Mouse (Mus musculus) midbrain, embryonic 10.5 days (tissue): ENCODE results near the gene Hist2h3c2. TPM values are rescaled to one million over a fixed set of nuclear protein-coding genes. Genes with fewer than 3 reads are reported as not detected.

Source experiments
- DNase-seq: peaks from one replicate; pipeline ENCODE4 v3.0.0-alpha.2; 2017; ENCODE audit warnings: low spot score
- H3K27ac ChIP-seq: fragments of 300-500 bp; sonication (generic); replicated peaks from 2 replicates; pipeline ENCODE4 v1.5.1; 2016; ENCODE audit warnings: mild to moderate bottlenecking
- H3K27me3 ChIP-seq: fragments of 300-500 bp; sonication (generic); 2 replicates; pipeline ENCODE4 v1.6.1; 2016; ENCODE audit warnings: low read depth, mild to moderate bottlenecking; ENCODE audit not compliant: poor library complexity, severe bottlenecking
- H3K36me3 ChIP-seq: fragments of 300-500 bp; sonication (generic); 2 replicates; pipeline ENCODE4 v1.6.1; 2016; ENCODE audit warnings: mild to moderate bottlenecking, moderate library complexity
- H3K4me1 ChIP-seq: fragments of 300-500 bp; sonication (generic); 2 replicates; pipeline ENCODE4 v1.6.1; 2016
- H3K4me3 ChIP-seq: fragments of 300-500 bp; sonication (generic); 2 replicates; pipeline ENCODE4 v1.5.1; 2016; ENCODE audit warnings: mild to moderate bottlenecking, moderate library complexity
- H3K9me3 ChIP-seq: fragments of 300-500 bp; sonication (generic); replicated peaks from 2 replicates; pipeline ENCODE4 v1.6.1; 2016; ENCODE audit warnings: mild to moderate bottlenecking
- WGBS: fragments of 180-500 bp; shearing (Covaris S2); methylation state at CpG from one replicate; pipeline ENCODE4 v1.1.7; 2016; 5-methylcytosine and 5-hydroxymethylcytosine counted together
- polyA plus RNA-seq: library from polyadenylated mRNA; unstranded; fragments of >200 nt; fragmentation: Nextera tagmentation; extraction: Ambion mirVana; gene quantifications from 2 replicates; pipeline ENCODE4 v1.2.1, GENCODE M21; 2016

Gene Hist2h3c2
- polyA plus RNA-seq, 1 experiment from 2014 or later = 8.1 TPM

DNA sequence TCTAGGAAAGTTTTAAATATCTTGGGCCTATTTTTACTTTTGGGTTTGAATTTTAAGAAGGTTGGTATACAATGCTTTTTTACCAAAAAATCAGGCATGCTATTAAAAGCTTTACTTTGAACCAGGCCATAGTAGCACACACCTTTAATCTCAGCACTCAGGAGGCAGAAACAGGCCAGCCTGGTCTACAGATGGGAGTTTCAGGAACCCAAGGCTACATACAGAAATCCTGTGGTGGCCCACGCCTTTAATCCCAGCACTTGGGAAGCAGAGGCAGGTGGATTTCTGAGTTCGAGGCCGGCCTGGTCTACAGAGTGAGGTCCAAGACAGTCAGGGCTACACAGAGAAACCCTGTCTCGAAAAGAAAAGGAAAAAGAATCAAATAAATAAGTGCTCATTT lies 28.6 kb upstream of the Hist2h3c2 start:
- peaks cover 35% of the 10 kb centered on the region for H3K4me1 ChIP-seq
- no peak for DNase-seq
- no peaks in the 10 kb centered on the region for H3K27me3 ChIP-seq
- H3K9me3 ChIP-seq = no peaks in the 10 kb centered on the region
- peak overlapping the region; percentile 51 for H3K4me3 ChIP-seq
- H3K36me3 ChIP-seq = no peaks in the 10 kb centered on the region
- WGBS = 83% methylated on average over 4 of the region's 4 CpGs
- H3K27ac ChIP-seq = peak overlapping the region; percentile 96

DNA sequence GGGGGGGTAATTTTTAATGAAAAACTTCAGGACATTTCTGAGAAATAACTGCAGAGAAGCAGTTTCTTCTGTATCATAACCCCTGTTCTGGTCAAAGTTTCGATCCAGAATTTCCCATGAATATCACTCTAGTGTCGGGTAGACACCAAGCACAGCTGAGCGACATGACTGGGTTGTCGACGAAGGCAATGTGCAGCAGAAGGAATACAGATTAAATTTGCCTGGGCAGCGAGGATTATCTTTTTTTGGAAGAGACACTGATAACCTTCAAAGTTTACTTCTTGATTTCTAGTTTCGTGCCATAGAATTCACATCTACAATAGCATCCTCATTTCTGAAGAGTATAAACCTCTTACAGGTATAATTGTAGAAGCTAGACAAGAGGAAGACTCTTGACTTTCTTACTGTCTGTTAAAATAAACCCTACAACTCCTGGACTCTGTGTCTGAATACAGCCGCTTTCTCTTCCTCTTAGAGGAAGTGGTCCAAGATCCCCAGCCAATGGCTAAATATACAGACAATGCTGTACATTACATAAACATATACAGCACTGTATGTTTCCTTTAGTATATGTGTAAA lies 27.3 kb upstream of the Hist2h3c2 start:
- DNase-seq = no peak
- H3K9me3 ChIP-seq = no peaks in the 10 kb centered on the region
- 91% methylated on average over 8 of the region's 8 CpGs for WGBS
- peaks cover 49% of the 10 kb centered on the region for H3K4me1 ChIP-seq
- H3K27me3 ChIP-seq = no peaks in the 10 kb centered on the region
- H3K4me3 ChIP-seq = no peak overlapping the region
- peak overlapping the region; percentile 96 for H3K27ac ChIP-seq
- no peaks in the 10 kb centered on the region for H3K36me3 ChIP-seq

DNA sequence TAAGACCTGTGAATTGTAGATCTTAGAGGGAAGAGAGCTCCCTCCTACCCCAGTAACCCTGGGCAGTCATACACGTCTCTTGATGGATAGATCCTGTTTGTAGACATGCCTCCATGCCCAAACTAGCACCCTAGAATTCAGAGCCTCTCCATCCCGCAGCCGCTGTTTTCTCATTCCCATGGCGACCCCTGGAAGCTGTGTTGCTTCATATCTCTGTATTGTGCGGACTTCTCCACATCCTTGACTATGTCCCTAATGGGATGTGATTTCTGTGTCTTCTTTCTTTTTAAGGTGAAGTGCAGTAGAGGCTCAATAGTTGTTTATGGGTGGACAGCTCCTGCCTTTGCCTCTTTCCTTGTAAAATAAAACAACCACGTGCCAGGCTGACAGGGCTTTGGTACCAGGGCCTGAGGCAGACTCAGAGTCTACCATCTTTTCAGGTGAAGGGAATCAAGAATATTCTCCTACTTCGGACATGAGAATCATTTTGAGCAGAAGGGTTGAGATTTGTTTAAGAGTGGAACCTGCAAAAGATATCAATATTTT lies 25.6 kb upstream of the Hist2h3c2 start:
- Histone ChIP-seq H3K4me3 (peak overlapping the region; percentile 68), H3K27ac (peak overlapping the region; percentile 96), H3K9me3 (no peaks in the 10 kb centered on the region), H3K4me1 (peaks cover 51% of the 10 kb centered on the region), H3K27me3 (no peaks in the 10 kb centered on the region), H3K36me3 (no peaks in the 10 kb centered on the region)
- DNase-seq = peak; percentile 43
- WGBS = 79% methylated on average over 7 of the region's 7 CpGs

DNA sequence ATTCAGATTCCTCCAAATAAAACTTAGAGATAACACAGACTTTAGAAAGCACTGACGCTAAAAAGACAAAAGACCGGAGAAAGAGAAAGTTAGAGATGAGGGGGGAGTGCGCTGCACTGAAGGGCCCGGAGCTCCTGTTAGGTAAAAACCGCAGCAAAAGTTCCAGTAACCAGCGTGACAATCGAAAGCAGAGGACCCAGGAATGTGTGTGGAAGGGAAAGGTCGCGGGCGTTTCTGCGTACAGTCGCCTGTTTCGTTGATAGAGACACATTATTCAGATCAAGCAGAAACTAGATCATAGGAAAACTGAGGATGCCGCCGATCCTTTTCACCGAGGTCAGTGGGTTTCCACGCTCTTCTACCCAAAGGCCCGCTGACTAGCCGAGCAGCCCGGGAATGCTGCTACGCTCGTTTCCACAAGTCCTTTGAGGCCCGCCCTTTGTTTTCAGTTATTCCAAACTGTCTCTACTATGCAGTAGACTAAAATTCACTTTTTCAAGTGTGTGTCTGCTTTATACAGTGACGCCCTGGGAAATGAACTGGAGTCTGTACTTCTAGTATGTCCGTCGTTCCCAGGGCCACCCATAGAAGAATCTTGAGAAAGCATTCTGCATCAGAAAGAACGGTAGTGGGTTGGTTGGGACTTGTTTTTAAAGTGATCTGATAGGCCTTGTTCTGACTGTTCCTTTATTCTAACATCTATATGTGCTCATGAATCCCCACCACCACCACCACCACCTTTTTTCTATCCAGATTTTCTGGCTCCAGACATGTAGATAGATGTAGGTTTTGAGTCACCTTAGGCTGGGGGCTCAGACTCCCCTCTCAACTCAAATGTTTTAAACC lies 24.9 kb upstream of the Hist2h3c2 start:
- Histone ChIP-seq H3K9me3 (no peaks in the 10 kb centered on the region), H3K27me3 (no peaks in the 10 kb centered on the region), H3K27ac (peak overlapping the region; percentile 96), H3K4me3 (peak overlapping the region; percentile 68), H3K36me3 (no peaks in the 10 kb centered on the region), H3K4me1 (peaks cover 51% of the 10 kb centered on the region)
- WGBS = 8% methylated on average over 27 of the region's 27 CpGs
- peak; percentile 63 for DNase-seq

DNA sequence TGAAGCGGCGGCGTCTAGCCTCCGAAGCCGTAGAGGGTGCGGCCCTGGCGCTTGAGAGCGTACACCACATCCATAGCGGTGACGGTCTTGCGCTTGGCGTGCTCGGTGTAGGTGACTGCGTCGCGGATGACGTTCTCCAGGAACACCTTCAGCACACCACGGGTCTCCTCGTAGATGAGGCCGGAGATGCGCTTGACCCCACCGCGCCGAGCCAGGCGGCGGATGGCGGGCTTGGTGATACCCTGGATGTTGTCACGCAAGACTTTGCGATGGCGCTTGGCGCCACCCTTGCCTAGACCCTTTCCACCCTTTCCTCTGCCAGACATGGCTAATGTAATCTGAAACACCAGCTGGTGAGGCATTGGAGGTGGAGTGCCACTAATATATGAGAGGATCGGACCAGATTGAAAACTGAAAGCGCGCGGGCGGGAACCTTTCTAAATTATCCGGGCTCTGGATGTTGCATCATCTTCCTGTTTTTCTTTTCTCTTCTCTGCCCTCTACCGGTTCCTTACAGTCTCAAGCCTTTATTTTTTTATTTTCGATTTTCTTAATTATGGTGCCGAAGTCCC lies 24.1 kb upstream of the Hist2h3c2 start, which contains the start of gene Hist2h4:
Gene Hist2h4, minus strand, starts transcription at position 333 of the 572 bp plus-strand sequence.
- Histone ChIP-seq H3K36me3 (no peaks in the 10 kb centered on the region), H3K9me3 (no peaks in the 10 kb centered on the region), H3K4me1 (peaks cover 49% of the 10 kb centered on the region), H3K4me3 (peak within 1 kb of the TSS; percentile 68), H3K27ac (peak within 1 kb of the TSS; percentile 96), H3K27me3 (no peaks in the 10 kb centered on the region)
- WGBS = under 1% methylated on average over 40 of the region's 40 CpGs
- peak; percentile 95 for DNase-seq

DNA sequence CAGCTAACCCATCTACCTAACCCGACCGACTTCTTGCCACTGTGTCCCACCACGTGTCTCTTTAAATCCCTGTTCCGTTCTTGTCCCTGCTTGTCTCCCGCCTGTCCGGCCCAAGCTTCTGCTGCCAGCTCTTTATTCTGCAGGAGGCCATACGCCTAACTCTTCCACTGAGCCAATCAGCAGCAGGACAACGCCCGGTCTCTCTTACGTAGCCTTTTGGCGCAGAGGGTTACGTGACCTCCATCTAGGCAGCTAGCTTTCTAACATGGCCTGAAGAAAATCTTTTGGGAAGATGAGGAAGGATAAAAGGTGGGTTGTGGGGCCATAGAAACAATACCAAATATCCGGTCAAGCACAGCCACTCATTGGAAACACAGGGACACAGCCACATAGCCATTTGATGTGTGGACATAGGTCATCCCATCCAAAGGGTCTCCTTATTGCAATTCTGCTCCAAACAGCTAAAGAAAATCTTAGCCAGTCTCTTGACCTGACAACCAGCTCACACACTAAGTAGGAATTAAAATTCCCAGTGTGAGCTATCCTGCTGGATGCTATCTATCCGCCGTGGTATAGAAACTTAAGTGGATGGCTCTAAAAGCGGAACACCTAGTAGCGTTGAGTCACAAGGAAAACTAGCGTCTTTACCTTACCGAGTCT lies 23.4 kb upstream of the Hist2h3c2 start:
- under 1% methylated on average over 19 of the region's 19 CpGs for WGBS

DNA sequence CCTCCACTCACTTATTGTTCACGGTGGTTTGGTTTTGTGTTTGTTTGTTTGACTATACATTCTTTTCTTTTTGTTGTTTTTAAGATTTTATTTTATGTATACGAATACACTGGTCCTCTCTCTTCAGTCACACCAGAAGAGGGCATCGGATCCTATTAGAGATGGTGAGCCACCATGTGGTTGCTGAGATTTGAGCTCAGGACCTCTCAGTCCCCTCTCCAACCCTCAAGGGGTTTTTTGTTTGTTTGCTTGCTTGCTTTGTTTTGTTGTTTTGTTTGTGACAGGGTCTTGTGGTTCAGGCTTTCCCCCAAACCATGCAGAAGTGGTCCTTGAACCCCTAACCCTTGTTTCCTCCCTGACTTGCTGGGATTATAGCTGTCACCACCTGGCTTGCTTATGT lies 22.7 kb upstream of the Hist2h3c2 start:
- Histone ChIP-seq H3K4me1 (peaks cover 37% of the 10 kb centered on the region), H3K9me3 (no peaks in the 10 kb centered on the region), H3K27me3 (no peaks in the 10 kb centered on the region), H3K27ac (peak overlapping the region; percentile 96), H3K36me3 (no peaks in the 10 kb centered on the region), H3K4me3 (peak overlapping the region; percentile 68)
- no peak for DNase-seq
- 55% methylated on average over 3 of the region's 3 CpGs for WGBS

More for the DNA sequence above, 23.4 kb upstream of the Hist2h3c2 start:
- H3K4me3 ChIP-seq = peak overlapping the region; percentile 68
- H3K27me3 ChIP-seq = no peaks in the 10 kb centered on the region
- no peaks in the 10 kb centered on the region for H3K36me3 ChIP-seq
- H3K27ac ChIP-seq = peak overlapping the region; percentile 96
- no peaks in the 10 kb centered on the region for H3K9me3 ChIP-seq
- H3K4me1 ChIP-seq = peaks cover 42% of the 10 kb centered on the region
- DNase-seq = peak; percentile 87

DNA sequence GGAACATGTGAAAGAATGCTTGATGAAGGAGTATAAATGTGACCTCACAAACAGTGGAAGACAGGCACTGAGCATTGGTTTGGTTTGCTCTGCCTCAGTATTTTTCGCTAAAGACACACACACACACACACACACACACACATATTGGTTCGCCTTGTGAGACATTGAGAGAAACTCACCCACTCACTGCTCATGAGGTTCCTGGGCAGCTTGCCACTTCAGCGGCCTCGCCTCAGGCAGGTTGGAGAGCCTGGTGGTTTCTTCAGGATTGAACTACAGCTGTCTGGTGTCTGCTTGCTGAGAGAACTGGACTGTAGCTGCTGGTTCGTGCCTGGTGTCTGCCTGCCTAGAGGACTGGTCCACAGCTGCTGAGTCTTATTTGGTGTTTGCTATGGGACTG lies 21.3 kb upstream of the Hist2h3c2 start:
- H3K4me1 ChIP-seq = peaks cover 37% of the 10 kb centered on the region
- H3K9me3 ChIP-seq = no peaks in the 10 kb centered on the region
- no peak for DNase-seq
- no peak overlapping the region for H3K4me3 ChIP-seq
- 89% methylated on average over 5 of the region's 5 CpGs for WGBS
- H3K27me3 ChIP-seq = no peaks in the 10 kb centered on the region
- peak overlapping the region; percentile 1; the same call in 1 of the 2 replicates for H3K27ac ChIP-seq
- H3K36me3 ChIP-seq = no peaks in the 10 kb centered on the region

DNA sequence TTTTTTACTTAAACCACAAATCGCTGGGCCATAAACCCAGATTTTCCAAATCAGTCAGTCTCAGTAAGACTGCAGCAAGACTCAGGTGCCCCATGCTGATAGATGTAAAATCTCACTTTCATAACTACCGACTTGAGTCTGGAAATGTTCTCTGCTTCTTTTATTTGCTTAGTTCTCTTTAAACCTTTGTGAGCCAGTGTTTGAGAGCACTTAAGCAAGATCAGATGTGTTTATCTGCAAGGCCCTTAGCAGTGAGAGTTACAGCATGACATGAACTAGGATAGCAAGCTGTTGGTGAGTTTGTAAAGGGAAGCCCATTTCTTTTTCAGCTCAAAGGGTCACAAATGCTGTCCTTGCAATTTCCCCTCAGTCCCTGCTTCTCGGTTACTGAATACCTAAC lies 18.3 kb upstream of the Hist2h3c2 start:
- WGBS = 84% methylated on average over 3 of the region's 3 CpGs
- Histone ChIP-seq H3K9me3 (no peaks in the 10 kb centered on the region), H3K27ac (no peak overlapping the region), H3K36me3 (no peaks in the 10 kb centered on the region), H3K4me1 (peaks cover 18% of the 10 kb centered on the region), H3K4me3 (no peak overlapping the region), H3K27me3 (no peaks in the 10 kb centered on the region)
- no peak for DNase-seq

DNA sequence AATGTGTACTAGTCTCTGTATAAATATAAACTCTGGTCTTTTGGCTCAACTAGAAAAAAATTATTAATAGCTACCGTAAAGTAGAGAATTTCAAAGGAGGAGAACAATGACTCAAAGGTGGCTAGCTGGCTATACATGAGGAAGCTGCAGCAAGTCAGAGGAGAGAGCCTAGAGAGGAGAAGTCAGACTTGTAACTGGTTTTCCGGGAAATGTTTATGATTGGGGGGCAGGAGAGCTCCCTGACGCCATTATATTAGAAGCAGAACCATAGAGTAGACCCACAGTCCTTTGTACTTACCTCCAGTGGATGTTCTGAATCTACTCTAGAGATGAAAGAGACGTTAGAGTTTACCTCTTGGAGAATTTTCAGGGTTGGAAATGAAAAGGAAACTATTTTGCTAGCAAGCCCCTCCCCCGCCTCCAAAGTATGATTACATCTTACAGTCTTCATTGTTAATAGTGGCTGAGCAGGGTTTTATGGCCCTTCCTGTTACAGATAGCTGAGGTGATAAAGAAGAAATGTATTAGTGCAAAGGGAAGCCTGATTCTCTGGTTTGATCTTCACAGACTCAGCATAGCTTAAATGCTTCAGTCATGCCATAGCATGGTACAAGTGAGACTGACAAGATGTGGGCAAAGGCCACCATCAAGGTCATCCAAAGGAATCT lies 17.1 kb upstream of the Hist2h3c2 start:
- Histone ChIP-seq H3K4me3 (no peak overlapping the region), H3K36me3 (no peaks in the 10 kb centered on the region), H3K27ac (no peak overlapping the region), H3K27me3 (no peaks in the 10 kb centered on the region), H3K4me1 (peaks cover 7% of the 10 kb centered on the region), H3K9me3 (no peaks in the 10 kb centered on the region)
- DNase-seq = no peak
- WGBS = 88% methylated on average over 5 of the region's 5 CpGs

DNA sequence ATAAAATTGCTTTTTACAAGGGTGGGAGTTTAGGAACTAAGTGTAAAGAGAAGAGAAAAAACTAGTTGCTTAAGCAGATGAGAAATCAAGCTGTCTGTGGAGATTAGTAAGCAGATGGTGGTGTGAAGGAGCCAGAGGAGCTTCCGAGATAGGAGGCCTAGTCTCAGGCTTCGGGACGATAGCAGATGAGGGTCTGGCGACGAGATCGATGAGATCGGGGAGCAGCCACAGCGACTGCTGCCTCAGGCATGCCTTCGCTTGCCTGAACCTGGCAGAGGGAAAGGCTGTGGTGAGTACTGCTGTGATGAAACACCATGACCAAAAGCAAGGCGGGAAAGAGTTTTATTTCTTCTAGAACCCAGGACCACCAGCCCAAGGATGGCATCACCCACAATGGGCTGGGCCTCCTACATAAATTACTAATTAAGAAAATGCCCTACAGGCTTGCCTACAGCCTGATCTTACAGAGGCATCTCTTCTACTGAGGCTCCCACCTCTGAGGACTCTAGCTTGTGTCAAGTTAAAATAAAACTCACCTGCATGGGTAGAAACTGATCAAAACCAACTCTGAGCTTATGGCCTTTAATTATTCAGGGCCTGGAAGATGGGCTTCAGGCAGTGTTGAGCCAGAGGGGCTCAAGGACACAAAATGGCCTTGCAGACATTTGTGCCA lies 15.9 kb upstream of the Hist2h3c2 start:
- H3K27ac ChIP-seq = peak overlapping the region; percentile 56
- peak; percentile 50 for DNase-seq
- no peaks in the 10 kb centered on the region for H3K36me3 ChIP-seq

More for the DNA sequence above, 15.9 kb upstream of the Hist2h3c2 start:
- peaks cover 6% of the 10 kb centered on the region for H3K4me1 ChIP-seq
- no peaks in the 10 kb centered on the region for H3K27me3 ChIP-seq
- no peaks in the 10 kb centered on the region for H3K9me3 ChIP-seq
- 53% methylated on average over 10 of the region's 10 CpGs for WGBS
- H3K4me3 ChIP-seq = no peak overlapping the region
